Mouse (Mus musculus) liver, embryonic 14.5 days (tissue): ENCODE data around the gene Lrrc32. TPM values are rescaled to one million over a fixed set of nuclear protein-coding genes. Genes with fewer than 3 reads are reported as not detected.
A peak's percentile ranks its signal among the peaks of the same experiment; 100 is the strongest.

Experiments
- ATAC-seq: fragments of 200-750 bp; cut with Nextera tagmentation; 2 replicates; pipeline ENCODE4 v1.8.0; 2017; ENCODE audit warnings: moderate number of reproducible peaks, mild to moderate bottlenecking, moderate library complexity; ENCODE audit not compliant: insufficient read depth
- DNase-seq, 3 experiments: peaks; one replicate each; pipeline ENCODE4 v3.0.0-alpha.2; 2012 to 2013; ENCODE audit warnings: low read depth in 3 of 3, low spot score in 3 of 3
- H3K27ac ChIP-seq: fragments of 300-500 bp; sonication (generic); 2 replicates; pipeline ENCODE4 v1.5.1; 2014; ENCODE audit warnings: moderate library complexity, mild to moderate bottlenecking, control low read depth, inconsistent platforms
- H3K27me3 ChIP-seq: fragments of 300-500 bp; sonication (generic); 2 replicates; pipeline ENCODE4 v1.6.1; 2014; ENCODE audit warnings: mild to moderate bottlenecking, low read length, moderate library complexity; ENCODE audit not compliant: control insufficient read depth, insufficient read depth
- H3K36me3 ChIP-seq: fragments of 300-500 bp; sonication (generic); replicated peaks from 2 replicates; pipeline ENCODE4 v1.6.1; 2014; ENCODE audit warnings: low read depth; ENCODE audit not compliant: control insufficient read depth, insufficient read depth
- H3K4me1 ChIP-seq, 2 experiments: fragments of 200-500 bp in 1 of 2; fragments of 300-500 bp in 1 of 2; sonication (generic) in 1 of 2; replicated peaks; 2 replicates each; pipeline ENCODE4 v1.6.1; 2012 to 2014; ENCODE audit warnings: antibody characterized with exemption in 1 of 2, inconsistent platforms in 1 of 2, low read length in 1 of 2; ENCODE audit not compliant: control insufficient read depth in 2 of 2, insufficient read depth in 2 of 2
- H3K4me2 ChIP-seq: fragments of 300-500 bp; sonication (generic); 2 replicates; pipeline ENCODE4 v1.6.1; 2014; ENCODE audit warnings: low read depth, mild to moderate bottlenecking, control low read depth, moderate library complexity
- H3K4me3 ChIP-seq, 2 experiments: fragments of 200-500 bp in 1 of 2; fragments of 300-500 bp in 1 of 2; sonication (generic) in 1 of 2; 2 replicates each; pipeline ENCODE4 v1.5.1; 2012 to 2014; ENCODE audit warnings: low read depth in 2 of 2, low read length in 2 of 2, mild to moderate bottlenecking in 2 of 2, control low read depth in 1 of 2, inconsistent platforms in 1 of 2, moderate library complexity in 1 of 2; ENCODE audit not compliant: insufficient read depth in 1 of 2
- H3K9ac ChIP-seq: fragments of 300-500 bp; sonication (generic); replicated peaks from 2 replicates; pipeline ENCODE4 v1.6.1; 2014; ENCODE audit warnings: mild to moderate bottlenecking, control low read depth, moderate library complexity
- H3K9me3 ChIP-seq: fragments of 300-500 bp; sonication (generic); 2 replicates; pipeline ENCODE4 v1.6.1; 2016; ENCODE audit warnings: low read length, mixed read lengths; ENCODE audit not compliant: control insufficient read depth
- CTCF ChIP-seq: IDR thresholded peaks from 2 replicates; pipeline ENCODE4 v1.5.1; 2016; ENCODE audit warnings: antibody characterized with exemption, low read depth, control low read depth
- EP300 ChIP-seq: IDR thresholded peaks from 2 replicates; pipeline ENCODE4 v1.6.1; 2016; ENCODE audit warnings: antibody characterized with exemption, low read depth
- WGBS: fragments of 180-500 bp; shearing (Covaris S2); extraction: QIAGEN DNeasy Blood & Tissue Kit; methylation state at CpG from one replicate; pipeline ENCODE4 v1.1.7; 2014; ENCODE audit not compliant: insufficient replicate concordance; 5-methylcytosine and 5-hydroxymethylcytosine counted together
- polyA plus RNA-seq, 2 experiments: library from polyadenylated mRNA; depleted of rRNA in 1 of 2; stranded (reverse) in 1 of 2; unstranded in 1 of 2; fragments of >200 nt; fragmentation: Nextera tagmentation in 1 of 2; extraction: Ambion mirVana in 1 of 2; gene quantifications; 2 replicates each; pipeline versions ENCODE4 v1.2.1 to v1.2.3; 2012 to 2014

The Lrrc32 gene
- polyA plus RNA-seq, 2 experiments, result 3.6 to 4.7 TPM

DNA sequence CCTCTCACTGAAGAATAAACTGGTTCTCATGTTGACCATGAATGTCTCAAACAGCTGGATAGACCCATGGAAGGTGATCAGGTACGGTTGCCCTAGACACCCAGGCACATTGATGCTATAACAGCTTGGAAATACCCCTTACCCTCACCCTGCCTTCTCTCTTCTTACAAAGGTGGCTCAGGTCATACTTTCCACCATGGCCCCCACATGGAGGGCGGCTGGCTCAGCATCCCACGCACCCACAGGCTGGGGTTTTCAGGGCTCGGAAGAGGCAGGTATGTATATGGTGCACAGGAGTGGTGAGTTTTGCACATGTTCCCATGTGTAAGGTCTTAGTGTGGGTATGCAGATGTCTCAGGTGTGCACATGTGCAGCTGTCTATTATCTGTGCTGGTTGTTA, 43.9 kb downstream of the Lrrc32 start:
- Histone ChIP-seq H3K27me3 (no peaks in the 10 kb centered on the region), H3K4me3 (no peak overlapping the region), H3K36me3 (no peaks in the 10 kb centered on the region), H3K4me2 (no peak overlapping the region), H3K9me3 (no peaks in the 10 kb centered on the region), H3K27ac (no peak overlapping the region), H3K4me1 (peaks cover 0 to 11% of the 10 kb centered on the region in 2 experiments; a peak in 2 of 4 replicates), H3K9ac (no peak overlapping the region)
- no peak for ATAC-seq
- WGBS, result 67% methylated on average over 4 of the region's 4 CpGs
- TF ChIP-seq CTCF (no peak), EP300 (no peak)
- no peak for DNase-seq

DNA sequence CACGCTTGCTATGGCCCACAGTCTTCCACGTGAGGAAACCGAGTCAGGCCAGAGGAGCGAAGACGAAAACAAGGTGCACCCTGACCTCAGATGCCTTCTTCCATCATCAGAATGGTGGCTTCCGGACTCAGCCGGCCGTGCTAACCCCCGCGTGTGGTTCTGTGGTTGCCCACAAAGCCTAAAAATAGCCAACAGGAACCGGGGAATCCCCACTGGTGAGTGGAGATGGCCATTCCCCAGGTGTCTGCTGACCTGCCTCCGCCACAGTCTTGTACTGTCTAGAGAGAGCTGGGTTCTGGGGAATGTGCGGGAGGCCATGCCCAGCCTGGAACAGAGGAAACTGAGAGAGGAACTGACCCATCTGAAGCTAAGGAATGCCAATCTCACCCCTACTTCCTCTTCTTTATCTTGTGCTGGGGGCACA, 45.4 kb downstream of the Lrrc32 start:
- no peak overlapping the region for H3K27ac ChIP-seq
- H3K9ac ChIP-seq, result no peak overlapping the region
- H3K36me3 ChIP-seq, result no peaks in the 10 kb centered on the region
- no peaks in the 10 kb centered on the region for H3K9me3 ChIP-seq
- peaks cover 0 to 11% of the 10 kb centered on the region in 2 experiments; a peak in 2 of 4 replicates for H3K4me1 ChIP-seq
- H3K27me3 ChIP-seq, result no peaks in the 10 kb centered on the region
- ATAC-seq (no peak), DNase-seq (no peak)
- no peak for TF ChIP-seq EP300
- TF ChIP-seq CTCF, result no peak
- no peak overlapping the region for H3K4me2 ChIP-seq
- WGBS, result 13% methylated on average over 13 of the region's 13 CpGs
- no peak overlapping the region for H3K4me3 ChIP-seq

DNA sequence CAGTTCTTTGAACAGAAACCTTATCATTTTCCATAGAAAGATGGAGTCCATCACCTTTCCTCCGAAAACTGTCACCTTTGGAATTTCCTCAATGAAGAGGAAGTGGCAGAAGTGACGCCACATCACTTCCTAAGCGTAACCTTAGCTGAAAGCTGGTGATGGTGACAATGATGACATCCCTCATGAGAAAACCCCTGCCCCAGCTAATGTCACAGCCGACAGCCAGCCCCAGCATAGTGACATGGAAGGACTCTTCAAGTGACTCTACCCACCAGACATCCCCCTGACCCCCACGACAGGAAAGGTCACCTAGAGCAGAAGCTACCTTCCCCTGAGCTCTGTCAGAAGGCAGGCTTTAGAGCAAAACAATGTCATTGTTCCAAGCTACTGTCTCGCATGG, 46.1 kb downstream of the Lrrc32 start:
- WGBS, result 49% methylated on average over 6 of the region's 6 CpGs
- no peak overlapping the region for H3K27ac ChIP-seq
- H3K9me3 ChIP-seq, result no peaks in the 10 kb centered on the region
- DNase-seq, result no peak
- TF ChIP-seq EP300 (no peak), CTCF (no peak)
- ATAC-seq, result no peak
- H3K27me3 ChIP-seq, result no peaks in the 10 kb centered on the region
- H3K4me1 ChIP-seq, result peaks cover 0 to 11% of the 10 kb centered on the region in 2 experiments; a peak in 2 of 4 replicates
- H3K9ac ChIP-seq, result no peak overlapping the region
- no peak overlapping the region for H3K4me3 ChIP-seq
- no peaks in the 10 kb centered on the region for H3K36me3 ChIP-seq
- H3K4me2 ChIP-seq, result no peak overlapping the region

DNA sequence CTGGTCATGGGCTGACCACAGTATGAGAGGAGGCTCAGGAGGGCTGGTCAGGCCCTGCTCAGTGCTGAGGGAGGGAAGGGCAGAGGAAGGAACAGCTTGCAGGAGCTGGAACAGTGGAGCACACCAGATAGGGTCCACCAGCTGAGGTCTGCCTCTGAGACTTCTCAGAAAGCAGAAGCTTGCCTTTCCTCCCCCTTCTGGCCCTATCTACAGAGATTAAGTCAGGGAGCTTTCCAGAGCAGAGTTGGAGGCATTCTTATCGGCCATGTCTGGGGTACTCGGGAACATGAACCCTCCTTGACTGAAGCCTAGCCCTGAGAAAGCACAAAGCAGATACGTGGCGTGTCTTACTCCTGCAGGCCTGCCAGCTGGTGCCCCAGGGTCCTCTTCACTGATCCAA, 46.8 kb downstream of the Lrrc32 start:
- Histone ChIP-seq H3K4me1 (peaks cover 0 to 11% of the 10 kb centered on the region in 2 experiments; a peak in 2 of 4 replicates), H3K36me3 (no peaks in the 10 kb centered on the region), H3K4me3 (no peak overlapping the region), H3K4me2 (no peak overlapping the region), H3K9ac (no peak overlapping the region), H3K27ac (no peak overlapping the region), H3K27me3 (no peaks in the 10 kb centered on the region), H3K9me3 (no peaks in the 10 kb centered on the region)
- TF ChIP-seq CTCF, result no peak
- no peak for TF ChIP-seq EP300
- ATAC-seq (0 out of 2 replicates have a peak, but pooled peaks have one; percentile 23), DNase-seq (no peak)
- WGBS, result 17% methylated on average over 4 of the region's 4 CpGs

DNA sequence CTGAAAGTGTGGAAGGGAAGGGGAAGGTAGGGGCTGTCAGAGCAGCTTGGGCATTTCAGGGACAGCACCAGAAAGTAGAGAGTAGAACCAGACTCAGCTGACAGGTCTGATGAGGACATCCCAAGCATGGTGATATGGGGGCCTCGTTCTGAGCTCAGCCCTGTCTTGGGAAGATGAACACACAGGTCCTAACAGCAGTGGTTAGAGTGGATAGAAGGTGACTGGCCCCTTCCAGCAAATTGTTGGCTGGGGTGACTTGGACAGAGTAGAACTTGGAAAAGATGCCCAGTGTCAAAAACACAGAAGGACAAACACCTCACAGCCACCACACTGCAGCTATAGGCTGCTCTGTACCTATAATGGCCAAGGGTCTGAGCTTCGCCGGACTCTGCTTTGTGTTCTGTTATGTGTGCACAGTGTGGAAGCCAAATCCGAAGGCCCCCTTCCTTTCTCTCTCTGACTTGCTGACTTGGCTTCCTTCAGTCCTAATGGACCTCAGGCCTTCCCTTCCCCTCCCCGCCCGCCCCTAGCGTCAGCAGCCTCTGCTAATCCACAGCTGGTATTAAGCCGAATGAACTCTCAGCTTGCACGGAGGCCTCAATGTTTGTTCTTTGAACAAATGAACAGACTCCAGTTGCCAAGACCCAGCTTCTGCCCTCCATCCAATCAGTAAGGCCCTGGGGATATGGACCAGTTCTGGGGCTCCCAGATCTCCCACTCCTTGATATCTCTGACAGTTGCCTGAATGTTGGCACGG, 48.3 kb downstream of the Lrrc32 start:
- Histone ChIP-seq H3K27ac (no peak overlapping the region), H3K9me3 (no peaks in the 10 kb centered on the region), H3K27me3 (no peaks in the 10 kb centered on the region), H3K36me3 (no peaks in the 10 kb centered on the region), H3K4me1 (peaks cover 0 to 9% of the 10 kb centered on the region in 2 experiments; a peak in 2 of 4 replicates), H3K9ac (no peak overlapping the region), H3K4me2 (no peak overlapping the region), H3K4me3 (no peak overlapping the region)
- DNase-seq, result no peak
- TF ChIP-seq EP300, result no peak
- no peak for TF ChIP-seq CTCF
- 47% methylated on average over 10 of the region's 10 CpGs for WGBS
- no peak for ATAC-seq
